Mouse (Mus musculus) liver, embryonic 11.5 days (tissue): Measurements from ENCODE around the gene Cldn8. TPM values are rescaled to one million over a fixed set of nuclear protein-coding genes. Genes with fewer than 3 reads are reported as not detected.

Experiments used
- ATAC-seq: fragments of 200-750 bp; cut with Nextera tagmentation; replicated peaks from 2 replicates; pipeline ENCODE4 v1.8.0; 2017; ENCODE audit warnings: moderate number of reproducible peaks, mild to moderate bottlenecking, moderate TSS enrichment, moderate library complexity; ENCODE audit not compliant: low FRiP score
- DNase-seq: peaks from one replicate; pipeline ENCODE4 v3.0.0-alpha.2; 2017; ENCODE audit warnings: low spot score
- H3K27ac ChIP-seq: fragments of 300-500 bp; sonication (generic); 2 replicates; pipeline ENCODE4 v1.5.1; 2014; ENCODE audit warnings: mild to moderate bottlenecking, low read depth, low read length, control low read depth
- H3K27me3 ChIP-seq: fragments of 300-500 bp; sonication (generic); replicated peaks from 2 replicates; pipeline ENCODE4 v1.6.1; 2014; ENCODE audit warnings: low read length, mixed read lengths; ENCODE audit not compliant: control insufficient read depth, insufficient read depth
- H3K36me3 ChIP-seq: fragments of 300-500 bp; sonication (generic); 2 replicates; pipeline ENCODE4 v1.6.1; 2014; ENCODE audit warnings: mild to moderate bottlenecking, low read length, moderate library complexity, mixed read lengths; ENCODE audit not compliant: control insufficient read depth, insufficient read depth
- H3K4me1 ChIP-seq: fragments of 300-500 bp; sonication (generic); replicated peaks from 2 replicates; pipeline ENCODE4 v1.6.1; 2014; ENCODE audit warnings: low read length, mixed read lengths; ENCODE audit not compliant: control insufficient read depth, insufficient read depth
- H3K4me2 ChIP-seq: fragments of 300-500 bp; sonication (generic); 2 replicates; pipeline ENCODE4 v1.6.1; 2014; ENCODE audit warnings: mild to moderate bottlenecking, control low read depth, moderate library complexity
- H3K4me3 ChIP-seq: fragments of 300-500 bp; sonication (generic); 2 replicates; pipeline ENCODE4 v1.5.1; 2014; ENCODE audit warnings: low read depth, low read length, control low read depth
- H3K9ac ChIP-seq: fragments of 300-500 bp; sonication (generic); 2 replicates; pipeline ENCODE4 v1.6.1; 2014; ENCODE audit warnings: low read depth, low read length, control low read depth
- H3K9me3 ChIP-seq: fragments of 300-500 bp; sonication (generic); 2 replicates; pipeline ENCODE4 v1.6.1; 2016; ENCODE audit warnings: low read length, inconsistent platforms, mixed read lengths; ENCODE audit not compliant: control insufficient read depth
- WGBS: fragments of 180-500 bp; shearing (Covaris S2); extraction: QIAGEN DNeasy Blood & Tissue Kit; methylation state at CpG from one replicate; pipeline ENCODE4 v1.1.7; 2014; 5-methylcytosine and 5-hydroxymethylcytosine counted together
- polyA plus RNA-seq: library from polyadenylated mRNA; unstranded; fragments of >200 nt; fragmentation: Nextera tagmentation; extraction: Ambion mirVana; gene quantifications from 2 replicates; pipeline ENCODE4 v1.2.1, GENCODE M21; 2014

Cldn8 gene
- polyA plus RNA-seq, result 0.25 and 0.30 TPM in 2 replicates

DNA sequence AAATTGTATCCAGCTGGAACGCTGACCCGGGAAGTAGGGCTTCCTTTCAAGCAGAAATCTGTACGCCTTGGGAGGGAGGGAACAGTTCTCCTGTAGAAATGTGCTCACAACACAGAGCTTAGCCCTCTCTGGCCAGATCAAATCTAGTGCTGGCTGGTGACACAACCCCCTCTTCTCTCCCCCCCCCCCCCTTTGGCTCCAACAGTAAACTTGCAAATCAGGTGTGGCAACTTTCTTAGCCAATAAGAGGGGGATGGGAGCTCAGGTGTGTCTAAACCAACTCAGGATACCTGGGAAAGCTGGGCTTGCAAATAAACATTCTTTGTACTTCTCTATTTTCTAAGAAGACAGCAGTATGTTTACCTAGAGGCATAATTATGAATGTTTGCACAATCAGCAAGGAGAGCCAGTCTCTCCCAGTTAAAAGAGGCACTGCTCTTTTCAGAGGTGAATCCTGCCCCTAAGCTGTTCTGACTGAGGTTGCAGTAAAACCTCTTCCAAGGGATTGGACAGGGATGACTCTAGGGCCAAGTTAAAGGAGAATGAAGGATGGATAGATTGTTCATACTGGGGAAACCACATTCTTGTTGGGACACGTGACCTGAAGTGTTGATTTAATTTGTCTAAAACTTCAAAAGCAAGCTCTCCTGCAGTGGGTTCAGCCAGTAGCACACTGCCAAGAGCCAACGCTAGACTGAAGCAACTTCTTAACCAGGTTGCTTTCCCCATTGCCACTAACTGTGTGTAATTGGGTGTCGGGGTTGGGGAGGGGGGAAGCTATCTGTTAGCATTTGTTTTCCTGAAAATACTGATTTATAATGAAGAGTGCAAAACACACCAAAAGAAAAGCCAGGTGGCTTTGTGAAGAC, at the start of gene Cldn8:
Cldn8 (minus strand) TSS at position 139 of the 869 bp plus-strand sequence.
- Histone ChIP-seq H3K9ac (no peak within 1 kb of the TSS), H3K36me3 (no peaks in the 10 kb centered on the region), H3K27me3 (no peaks in the 10 kb centered on the region), H3K27ac (no peak within 1 kb of the TSS), H3K4me2 (no peak within 1 kb of the TSS), H3K4me1 (no peaks in the 10 kb centered on the region), H3K9me3 (no peaks in the 10 kb centered on the region), H3K4me3 (no peak within 1 kb of the TSS)
- no peak for DNase-seq
- ATAC-seq, result no peak
- 60% methylated on average over 6 of the region's 6 CpGs for WGBS

DNA sequence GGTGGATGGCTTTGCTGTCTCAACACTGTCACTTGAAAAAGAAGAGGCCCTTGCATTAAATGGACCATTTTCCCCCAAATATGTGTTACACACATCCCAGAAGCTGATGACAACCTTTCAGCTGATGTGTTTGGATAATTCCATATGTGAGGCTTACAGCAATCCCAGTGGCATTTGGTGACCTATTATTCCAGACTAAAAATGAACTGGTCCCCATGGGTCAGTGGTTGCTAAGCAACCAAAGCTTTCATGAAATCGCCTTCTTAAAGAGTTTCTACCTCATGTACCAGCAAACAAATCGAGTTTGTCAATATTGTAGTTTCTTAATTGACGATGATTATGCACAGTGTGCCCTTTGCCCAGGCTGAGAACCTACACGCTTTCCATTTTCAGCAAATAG, 49.7 kb upstream of the Cldn8 start:
- Histone ChIP-seq H3K4me2 (no peak overlapping the region), H3K36me3 (no peaks in the 10 kb centered on the region), H3K4me3 (no peak overlapping the region), H3K4me1 (no peaks in the 10 kb centered on the region), H3K9ac (no peak overlapping the region), H3K27ac (no peak overlapping the region), H3K9me3 (no peaks in the 10 kb centered on the region), H3K27me3 (no peaks in the 10 kb centered on the region)
- DNase-seq (no peak), ATAC-seq (no peak)
- 80% methylated on average over 4 of the region's 4 CpGs for WGBS

GRCm38 (mm10) chr16:88611922-88612321, 48.9 kb upstream of the Cldn8 start, which contains the start of gene Krtap24-1:
TSS of gene Krtap24-1 (minus strand) at chr16:88612279.
- no peak within 1 kb of the TSS for H3K4me2 ChIP-seq
- H3K4me1 ChIP-seq, result no peaks in the 10 kb centered on the region
- no peak within 1 kb of the TSS for H3K27ac ChIP-seq
- H3K9me3 ChIP-seq, result no peaks in the 10 kb centered on the region
- whole genome bisulfite sequencing, result 91% methylated on average over 8 of the region's 8 CpGs
- no peak within 1 kb of the TSS for H3K9ac ChIP-seq
- H3K4me3 ChIP-seq, result no peak within 1 kb of the TSS
- no peaks in the 10 kb centered on the region for H3K27me3 ChIP-seq
- H3K36me3 ChIP-seq, result no peaks in the 10 kb centered on the region
- DNase-seq (no peak), ATAC-seq (no peak)

DNA sequence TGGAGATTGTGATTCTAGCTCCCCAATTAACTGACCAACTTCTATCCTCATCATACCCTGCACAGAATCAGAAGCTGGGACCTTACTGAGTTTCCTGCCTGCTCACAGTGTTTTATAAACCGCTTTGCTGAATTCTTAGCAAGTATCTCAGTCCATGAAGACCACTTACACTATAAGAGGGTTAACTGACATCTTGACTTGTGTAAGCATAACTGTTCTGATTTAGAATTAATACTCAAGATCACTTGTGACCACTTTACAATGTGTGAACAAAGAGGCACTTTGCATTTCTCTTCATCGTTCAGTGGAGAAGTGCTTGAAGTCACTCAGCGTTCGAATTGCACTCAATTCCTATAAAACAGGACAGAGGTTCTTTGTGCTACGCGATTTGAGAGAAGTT, 41.6 kb upstream of the Cldn8 start:
- H3K27ac ChIP-seq, result no peak overlapping the region
- no peaks in the 10 kb centered on the region for H3K27me3 ChIP-seq
- H3K4me1 ChIP-seq, result no peaks in the 10 kb centered on the region
- no peak for ATAC-seq
- DNase-seq, result no peak
- H3K4me2 ChIP-seq, result no peak overlapping the region
- no peaks in the 10 kb centered on the region for H3K36me3 ChIP-seq
- no peak overlapping the region for H3K9ac ChIP-seq
- no peaks in the 10 kb centered on the region for H3K9me3 ChIP-seq
- no peak overlapping the region for H3K4me3 ChIP-seq
- WGBS, result 85% methylated on average over 6 of the region's 6 CpGs

DNA sequence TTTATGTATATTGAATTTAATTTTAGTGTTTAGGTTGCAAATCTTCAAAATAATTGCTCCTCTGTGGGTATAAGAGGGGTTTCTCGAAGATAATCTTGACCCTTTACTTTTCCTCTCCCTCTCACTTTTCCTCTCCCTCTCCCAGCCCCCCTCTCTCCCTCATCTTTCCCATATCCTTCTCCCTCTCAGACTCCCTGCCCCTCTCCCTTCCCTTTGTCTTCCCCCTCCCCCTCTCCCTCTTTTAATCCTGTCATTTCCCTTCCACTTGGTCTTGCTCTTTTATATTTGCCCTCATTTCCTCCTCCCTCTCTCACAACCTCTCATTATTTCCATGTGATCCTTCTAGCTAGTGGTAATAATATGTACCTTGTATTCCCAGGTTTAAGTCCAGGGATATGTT, 39.5 kb upstream of the Cldn8 start:
- Histone ChIP-seq H3K4me3 (no peak overlapping the region), H3K9ac (no peak overlapping the region), H3K4me1 (no peaks in the 10 kb centered on the region), H3K27ac (no peak overlapping the region), H3K27me3 (no peaks in the 10 kb centered on the region), H3K4me2 (no peak overlapping the region), H3K9me3 (no peaks in the 10 kb centered on the region), H3K36me3 (no peaks in the 10 kb centered on the region)
- no peak for DNase-seq
- WGBS, result 37% methylated on average over 1 of the region's 1 CpGs
- ATAC-seq, result no peak

DNA sequence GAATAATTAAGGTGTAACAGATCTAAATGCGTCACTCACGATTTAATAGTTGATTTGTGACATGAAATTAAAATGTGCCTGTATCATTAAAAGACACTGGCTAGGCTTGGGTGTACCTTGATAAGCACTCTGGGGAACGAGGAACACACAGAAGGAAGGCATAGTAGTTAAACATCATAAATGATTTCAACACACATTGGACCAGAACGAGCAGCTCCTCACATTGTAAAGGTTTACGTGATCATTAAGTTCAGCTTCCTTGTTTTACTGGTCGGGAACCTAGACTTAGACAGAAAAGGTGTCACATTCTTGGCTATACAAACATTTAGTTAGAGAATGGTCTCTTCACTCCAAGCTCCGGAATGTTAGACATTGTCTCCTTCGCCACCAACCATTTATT, 37.3 kb upstream of the Cldn8 start:
- WGBS, result 79% methylated on average over 8 of the region's 8 CpGs
- Histone ChIP-seq H3K4me2 (no peak overlapping the region), H3K36me3 (no peaks in the 10 kb centered on the region), H3K9ac (no peak overlapping the region), H3K27me3 (no peaks in the 10 kb centered on the region), H3K4me3 (no peak overlapping the region), H3K4me1 (no peaks in the 10 kb centered on the region), H3K27ac (no peak overlapping the region), H3K9me3 (no peaks in the 10 kb centered on the region)
- ATAC-seq (no peak), DNase-seq (no peak)

DNA sequence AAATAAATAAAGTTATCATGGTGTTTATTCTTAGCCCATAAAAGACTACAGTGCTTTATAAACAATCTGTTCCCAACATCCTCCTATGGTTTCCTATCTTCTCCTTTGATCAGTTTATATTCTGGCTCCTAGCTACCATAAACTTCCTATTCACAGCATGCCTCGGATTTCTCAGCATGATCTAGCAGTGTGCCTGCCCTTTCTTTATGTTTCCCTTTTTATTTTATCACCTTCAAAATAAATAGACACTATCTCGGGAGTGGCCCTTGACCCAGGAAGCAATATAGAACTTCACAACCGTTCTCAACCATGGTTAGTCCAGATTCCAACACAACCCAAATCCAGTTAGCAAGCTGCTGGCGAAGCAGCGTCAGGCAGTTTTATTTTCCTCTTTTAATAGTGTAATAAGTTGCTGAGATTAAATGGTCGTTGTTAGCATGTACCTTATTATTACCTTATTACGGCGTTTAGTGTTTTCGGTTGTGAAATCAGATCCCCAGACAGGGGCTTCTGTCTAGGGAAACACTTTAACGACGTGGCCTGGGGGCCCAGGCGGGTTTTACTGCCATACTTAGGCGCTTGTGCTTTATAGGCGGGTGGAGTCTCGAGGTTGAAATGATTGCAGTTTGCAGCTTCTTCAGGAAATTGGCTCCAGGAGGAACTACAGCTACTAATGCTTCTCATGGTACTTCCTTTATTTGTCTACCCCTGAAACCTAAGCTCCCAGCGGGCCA, 36.7 kb upstream of the Cldn8 start:
- 55% methylated on average over 16 of the region's 16 CpGs for WGBS
- Histone ChIP-seq H3K4me3 (no peak overlapping the region), H3K27me3 (no peaks in the 10 kb centered on the region), H3K27ac (no peak overlapping the region), H3K4me1 (no peaks in the 10 kb centered on the region), H3K9me3 (no peaks in the 10 kb centered on the region), H3K36me3 (no peaks in the 10 kb centered on the region), H3K4me2 (no peak overlapping the region), H3K9ac (no peak overlapping the region)
- no peak for ATAC-seq
- DNase-seq, result no peak

DNA sequence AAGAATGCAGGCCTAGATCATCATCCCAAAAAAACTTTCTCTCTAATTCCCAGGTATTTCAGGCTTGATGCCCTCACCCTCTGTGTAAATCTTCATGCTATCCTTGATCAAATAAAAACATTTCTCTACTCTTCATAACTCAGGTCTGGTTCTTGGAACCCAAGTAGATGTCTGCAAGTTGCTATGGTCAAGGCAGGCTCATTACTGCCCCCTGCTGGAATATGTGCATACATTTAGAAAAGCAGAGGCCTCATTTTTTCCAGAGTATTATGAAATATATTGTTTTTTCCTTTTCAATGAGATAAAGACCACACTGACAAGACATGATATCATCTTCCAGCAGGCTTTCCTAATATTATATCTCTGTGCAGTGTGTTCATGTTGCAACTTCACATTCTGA, 29.8 kb upstream of the Cldn8 start:
- H3K4me3 ChIP-seq, result no peak overlapping the region
- no peak overlapping the region for H3K9ac ChIP-seq
- H3K4me1 ChIP-seq, result no peaks in the 10 kb centered on the region
- no peaks in the 10 kb centered on the region for H3K9me3 ChIP-seq
- no peaks in the 10 kb centered on the region for H3K36me3 ChIP-seq
- no peak overlapping the region for H3K4me2 ChIP-seq
- no peaks in the 10 kb centered on the region for H3K27me3 ChIP-seq
- no peak overlapping the region for H3K27ac ChIP-seq
- DNase-seq (no peak), ATAC-seq (no peak)
